Mouse (Mus musculus) liver, embryonic 15.5 days (tissue): ENCODE measurements at regions not wholly inside any gene's neighbourhood (a gene's known extent, or its start where the extent isn't known, plus 50 kb on each side); places are given as distances from the start of the nearest gene placed in this dataset.

Source experiments
- ATAC-seq: fragments of 200-750 bp; cut with Nextera tagmentation; 2 replicates; pipeline ENCODE4 v1.8.0; 2017; ENCODE audit warnings: moderate number of reproducible peaks, mild to moderate bottlenecking, moderate library complexity; ENCODE audit not compliant: insufficient read depth
- H3K27ac ChIP-seq: fragments of 300-500 bp; sonication (generic); replicated peaks from 2 replicates; pipeline ENCODE4 v1.5.1; 2015; ENCODE audit warnings: mild to moderate bottlenecking, inconsistent platforms
- H3K27me3 ChIP-seq: fragments of 300-500 bp; sonication (generic); 2 replicates; pipeline ENCODE4 v1.6.1; 2015; ENCODE audit warnings: mild to moderate bottlenecking, inconsistent platforms
- H3K36me3 ChIP-seq: fragments of 300-500 bp; sonication (generic); replicated peaks from 2 replicates; pipeline ENCODE4 v1.6.1; 2015; ENCODE audit warnings: moderate library complexity, mild to moderate bottlenecking, inconsistent platforms
- H3K4me1 ChIP-seq: fragments of 300-500 bp; sonication (generic); replicated peaks from 2 replicates; pipeline ENCODE4 v1.6.1; 2015; ENCODE audit warnings: inconsistent platforms
- H3K4me2 ChIP-seq: fragments of 300-500 bp; sonication (generic); 2 replicates; pipeline ENCODE4 v1.6.1; 2015; ENCODE audit warnings: moderate library complexity, mild to moderate bottlenecking, inconsistent platforms
- H3K4me3 ChIP-seq: fragments of 300-500 bp; sonication (generic); replicated peaks from 2 replicates; pipeline ENCODE4 v1.5.1; 2015; ENCODE audit warnings: mild to moderate bottlenecking, inconsistent platforms
- H3K9ac ChIP-seq: fragments of 300-500 bp; sonication (generic); 2 replicates; pipeline ENCODE4 v1.6.1; 2015; ENCODE audit warnings: moderate library complexity, mild to moderate bottlenecking, inconsistent platforms
- H3K9me3 ChIP-seq: fragments of 300-500 bp; sonication (generic); replicated peaks from 2 replicates; pipeline ENCODE4 v1.6.1; 2016; ENCODE audit warnings: inconsistent platforms
- WGBS: fragments of 180-500 bp; shearing (Covaris S2); methylation state at CpG from one replicate; pipeline ENCODE4 v1.1.7; 2015; ENCODE audit warnings: mixed read lengths; ENCODE audit not compliant: insufficient replicate concordance; 5-methylcytosine and 5-hydroxymethylcytosine counted together

- Histone ChIP-seq H3K4me3 (no peak overlapping the region), H3K4me1 (no peaks in the 10 kb centered on the region), H3K36me3 (no peaks in the 10 kb centered on the region), H3K27ac (no peak overlapping the region), H3K27me3 (peaks cover 15% of the 10 kb centered on the region), H3K9me3 (no peaks in the 10 kb centered on the region), H3K4me2 (no peak overlapping the region), H3K9ac (no peak overlapping the region)
- WGBS = 71% methylated on average over 16 of the region's 16 CpGs
- no peak for ATAC-seq
Observed at GRCm38 (mm10) chrX:11800400-11800941, 359.7 kb downstream of the Bcor start.

GRCm38 (mm10) chrX:11801208-11801607 is 358.9 kb downstream of the Bcor start:
- H3K9ac ChIP-seq = no peak overlapping the region
- no peaks in the 10 kb centered on the region for H3K4me1 ChIP-seq
- no peak for ATAC-seq
- no peak overlapping the region for H3K4me2 ChIP-seq
- H3K4me3 ChIP-seq = no peak overlapping the region
- H3K27ac ChIP-seq = no peak overlapping the region
- H3K27me3 ChIP-seq = peaks cover 21% of the 10 kb centered on the region
- WGBS = 45% methylated on average over 3 of the region's 3 CpGs
- H3K36me3 ChIP-seq = no peaks in the 10 kb centered on the region
- H3K9me3 ChIP-seq = no peaks in the 10 kb centered on the region

GRCm38 (mm10) chrX:11801621-11802020 is 358.5 kb downstream of the Bcor start:
- ATAC-seq = no peak
- Histone ChIP-seq H3K4me1 (no peaks in the 10 kb centered on the region), H3K27ac (no peak overlapping the region), H3K4me2 (no peak overlapping the region), H3K36me3 (no peaks in the 10 kb centered on the region), H3K4me3 (no peak overlapping the region), H3K27me3 (peaks cover 25% of the 10 kb centered on the region), H3K9me3 (no peaks in the 10 kb centered on the region), H3K9ac (no peak overlapping the region)
- 30% methylated on average over 12 of the region's 12 CpGs for WGBS

GRCm38 (mm10) chrX:11802074-11802899 is 357.9 kb downstream of the Bcor start:
- no peak for ATAC-seq
- peaks cover 32% of the 10 kb centered on the region for H3K27me3 ChIP-seq
- no peak overlapping the region for H3K4me3 ChIP-seq
- WGBS = 18% methylated on average over 8 of the region's 8 CpGs
- H3K36me3 ChIP-seq = no peaks in the 10 kb centered on the region
- no peak overlapping the region for H3K4me2 ChIP-seq
- H3K4me1 ChIP-seq = no peaks in the 10 kb centered on the region
- H3K9me3 ChIP-seq = no peaks in the 10 kb centered on the region
- no peak overlapping the region for H3K27ac ChIP-seq
- no peak overlapping the region for H3K9ac ChIP-seq

GRCm38 (mm10) chrX:11803239-11803638 is 356.9 kb downstream of the Bcor start:
- Histone ChIP-seq H3K27me3 (peaks cover 41% of the 10 kb centered on the region), H3K4me3 (no peak overlapping the region), H3K4me2 (no peak overlapping the region), H3K4me1 (no peaks in the 10 kb centered on the region), H3K9ac (no peak overlapping the region), H3K9me3 (no peaks in the 10 kb centered on the region), H3K27ac (no peak overlapping the region), H3K36me3 (no peaks in the 10 kb centered on the region)
- 9% methylated on average over 9 of the region's 9 CpGs for WGBS
- ATAC-seq = no peak

GRCm38 (mm10) chrX:11806896-11807252 is 353.3 kb downstream of the Bcor start:
- Histone ChIP-seq H3K27ac (no peak overlapping the region), H3K27me3 (peaks cover 60% of the 10 kb centered on the region), H3K9me3 (no peaks in the 10 kb centered on the region), H3K4me1 (no peaks in the 10 kb centered on the region), H3K9ac (no peak overlapping the region), H3K36me3 (no peaks in the 10 kb centered on the region), H3K4me3 (peak overlapping the region; percentile 46), H3K4me2 (peak overlapping the region; percentile 62)
- WGBS = 8% methylated on average over 22 of the region's 22 CpGs
- ATAC-seq = no peak

- Histone ChIP-seq H3K36me3 (no peaks in the 10 kb centered on the region), H3K27ac (no peak overlapping the region), H3K9me3 (no peaks in the 10 kb centered on the region), H3K4me1 (no peaks in the 10 kb centered on the region), H3K9ac (no peak overlapping the region), H3K27me3 (peaks cover 60% of the 10 kb centered on the region), H3K4me2 (peak overlapping the region; percentile 62), H3K4me3 (peak overlapping the region; percentile 46)
- WGBS = 3% methylated on average over 51 of the region's 71 CpGs
- ATAC-seq = peak; percentile 22; the same call in 1 of the 2 replicates
Observed at GRCm38 (mm10) chrX:11807253-11807882, 352.8 kb downstream of the Bcor start.

GRCm38 (mm10) chrX:11807883-11808262 is 352.3 kb downstream of the Bcor start:
- 15% methylated on average over 9 of the region's 9 CpGs for WGBS
- no peak for ATAC-seq

GRCm38 (mm10) chrX:11808911-11809310 is 351.2 kb downstream of the Bcor start:
- Histone ChIP-seq H3K27me3 (peaks cover 60% of the 10 kb centered on the region), H3K9me3 (no peaks in the 10 kb centered on the region)
- no peak for ATAC-seq

More at GRCm38 (mm10) chrX:11807883-11808262, 352.3 kb downstream of the Bcor start:
- Histone ChIP-seq H3K4me2 (peak overlapping the region; percentile 62), H3K36me3 (no peaks in the 10 kb centered on the region), H3K4me3 (peak overlapping the region; percentile 46), H3K4me1 (no peaks in the 10 kb centered on the region), H3K9ac (no peak overlapping the region), H3K9me3 (no peaks in the 10 kb centered on the region), H3K27me3 (peaks cover 60% of the 10 kb centered on the region), H3K27ac (no peak overlapping the region)

GRCm38 (mm10) chrX:11814861-11815260 is 345.3 kb downstream of the Bcor start:
- Histone ChIP-seq H3K27ac (no peak overlapping the region), H3K9ac (no peak overlapping the region), H3K4me3 (no peak overlapping the region), H3K4me1 (no peaks in the 10 kb centered on the region), H3K27me3 (peaks cover 5% of the 10 kb centered on the region; the same call in 1 of the 2 replicates), H3K36me3 (no peaks in the 10 kb centered on the region), H3K9me3 (no peaks in the 10 kb centered on the region), H3K4me2 (no peak overlapping the region)
- 38% methylated on average over 9 of the region's 9 CpGs for WGBS
- ATAC-seq = no peak

More at GRCm38 (mm10) chrX:11808911-11809310, 351.2 kb downstream of the Bcor start:
- no peak overlapping the region for H3K4me3 ChIP-seq
- WGBS = 54% methylated on average over 8 of the region's 8 CpGs
- H3K36me3 ChIP-seq = no peaks in the 10 kb centered on the region
- no peak overlapping the region for H3K4me2 ChIP-seq
- no peaks in the 10 kb centered on the region for H3K4me1 ChIP-seq
- H3K9ac ChIP-seq = no peak overlapping the region
- no peak overlapping the region for H3K27ac ChIP-seq

GRCm38 (mm10) chrX:11815864-11816263 is 344.3 kb downstream of the Bcor start:
- Histone ChIP-seq H3K36me3 (no peaks in the 10 kb centered on the region), H3K4me2 (no peak overlapping the region), H3K4me3 (no peak overlapping the region), H3K9ac (no peak overlapping the region), H3K27ac (no peak overlapping the region), H3K27me3 (no peaks in the 10 kb centered on the region), H3K9me3 (no peaks in the 10 kb centered on the region), H3K4me1 (no peaks in the 10 kb centered on the region)
- 50% methylated on average over 4 of the region's 4 CpGs for WGBS
- no peak for ATAC-seq
